Mouse (Mus musculus) heart, adult 2 months (tissue): Measurements from ENCODE around the gene Izumo4.

Experiments used
- CTCF ChIP-seq: fragments of 200-600 bp; IDR thresholded peaks from 2 replicates; pipeline ENCODE4 v1.8.1; 2022; ENCODE audit warnings: antibody characterized with exemption, mild to moderate bottlenecking, moderate library complexity
- POLR2A ChIP-seq: fragments of 200-500 bp; IDR thresholded peaks from 2 replicates; pipeline ENCODE4 v1.6.1; 2011; ENCODE audit warnings: mild to moderate bottlenecking, low read depth, low read length, control low read depth; ENCODE audit not compliant: insufficient read depth

GRCm38 (mm10) chr10:80678601-80679377, 23.2 kb upstream of the Izumo4 start:
- TF ChIP-seq POLR2A (no peak), CTCF (no peak)
